Mouse (Mus musculus) limb, embryonic 13.5 days (tissue): Measurements from ENCODE around the gene Crb2. TPM values are rescaled to one million over a fixed set of nuclear protein-coding genes. Genes with fewer than 3 reads are reported as not detected.

Source experiments
- ATAC-seq: fragments of 200-750 bp; cut with Nextera tagmentation; 2 replicates; pipeline ENCODE4 v1.8.0; 2017; ENCODE audit warnings: low read depth, moderate number of reproducible peaks, moderate TSS enrichment; ENCODE audit not compliant: low FRiP score
- H3K27ac ChIP-seq: fragments of 300-500 bp; sonication (generic); 2 replicates; pipeline ENCODE4 v1.5.1; 2015; ENCODE audit warnings: inconsistent platforms, mild to moderate bottlenecking, moderate library complexity
- H3K27me3 ChIP-seq: fragments of 300-500 bp; sonication (generic); 2 replicates; pipeline ENCODE4 v1.6.1; 2015; ENCODE audit warnings: mild to moderate bottlenecking, inconsistent platforms
- H3K36me3 ChIP-seq: fragments of 300-500 bp; sonication (generic); 2 replicates; pipeline ENCODE4 v1.6.1; 2015; ENCODE audit warnings: inconsistent platforms, mild to moderate bottlenecking, moderate library complexity
- H3K4me1 ChIP-seq: fragments of 300-500 bp; sonication (generic); 2 replicates; pipeline ENCODE4 v1.6.1; 2015; ENCODE audit warnings: inconsistent platforms
- H3K4me2 ChIP-seq: fragments of 300-500 bp; sonication (generic); replicated peaks from 2 replicates; pipeline ENCODE4 v1.6.1; 2015; ENCODE audit warnings: inconsistent platforms, mild to moderate bottlenecking, moderate library complexity
- H3K4me3 ChIP-seq: fragments of 300-500 bp; sonication (generic); 2 replicates; pipeline ENCODE4 v1.5.1; 2015; ENCODE audit warnings: moderate library complexity, mild to moderate bottlenecking, inconsistent platforms
- H3K9ac ChIP-seq: fragments of 300-500 bp; sonication (generic); 2 replicates; pipeline ENCODE4 v1.6.1; 2015; ENCODE audit warnings: mild to moderate bottlenecking, inconsistent platforms
- H3K9me3 ChIP-seq: fragments of 300-500 bp; sonication (generic); 2 replicates; pipeline ENCODE4 v1.6.1; 2016; ENCODE audit warnings: inconsistent platforms
- WGBS: fragments of 180-500 bp; shearing (Covaris S2); methylation state at CpG from one replicate; pipeline ENCODE4 v1.1.7; 2015; 5-methylcytosine and 5-hydroxymethylcytosine counted together
- polyA plus RNA-seq: library from polyadenylated mRNA; unstranded; fragments of >200 nt; fragmentation: Nextera tagmentation; extraction: Ambion mirVana; gene quantifications from 2 replicates; pipeline ENCODE4 v1.2.1, GENCODE M21; 2015

Gene Crb2
- 0.51 and 0.56 TPM in 2 replicates for polyA plus RNA-seq

DNA sequence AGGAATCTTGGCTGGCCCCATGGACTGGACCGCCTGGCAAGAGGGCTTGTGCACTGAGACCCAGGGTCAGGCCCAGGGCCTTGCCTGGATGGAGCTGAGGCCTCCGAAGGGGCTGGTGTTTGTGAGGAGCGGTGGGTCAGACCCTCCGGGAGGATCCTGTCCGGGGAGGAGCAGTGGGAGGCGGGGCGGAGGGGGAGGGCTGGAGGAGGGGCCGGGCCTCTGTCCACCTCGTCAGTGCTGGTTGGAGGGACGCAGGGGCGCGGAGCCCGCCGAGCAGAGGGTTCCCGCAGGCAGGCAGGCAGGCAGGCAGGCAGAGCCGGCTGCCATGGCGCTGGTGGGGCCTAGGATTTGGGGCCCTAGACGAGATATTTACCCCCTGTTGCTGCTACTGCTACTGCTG, at the start of gene Crb2:
Gene Crb2, plus strand, starts transcription at position 234 of the 400 bp plus-strand sequence.
- peak within 1 kb of the TSS; percentile 55 for H3K9ac ChIP-seq
- no peak within 1 kb of the TSS for H3K27ac ChIP-seq
- no peak for ATAC-seq
- peaks cover 48% of the 10 kb centered on the region for H3K4me1 ChIP-seq
- peak within 1 kb of the TSS; percentile 27 for H3K4me3 ChIP-seq
- 2% methylated on average over 10 of the region's 18 CpGs for WGBS
- no peaks in the 10 kb centered on the region for H3K36me3 ChIP-seq
- peaks cover 45% of the 10 kb centered on the region for H3K27me3 ChIP-seq
- H3K4me2 ChIP-seq, result peak within 1 kb of the TSS; percentile 61
- no peaks in the 10 kb centered on the region for H3K9me3 ChIP-seq

DNA sequence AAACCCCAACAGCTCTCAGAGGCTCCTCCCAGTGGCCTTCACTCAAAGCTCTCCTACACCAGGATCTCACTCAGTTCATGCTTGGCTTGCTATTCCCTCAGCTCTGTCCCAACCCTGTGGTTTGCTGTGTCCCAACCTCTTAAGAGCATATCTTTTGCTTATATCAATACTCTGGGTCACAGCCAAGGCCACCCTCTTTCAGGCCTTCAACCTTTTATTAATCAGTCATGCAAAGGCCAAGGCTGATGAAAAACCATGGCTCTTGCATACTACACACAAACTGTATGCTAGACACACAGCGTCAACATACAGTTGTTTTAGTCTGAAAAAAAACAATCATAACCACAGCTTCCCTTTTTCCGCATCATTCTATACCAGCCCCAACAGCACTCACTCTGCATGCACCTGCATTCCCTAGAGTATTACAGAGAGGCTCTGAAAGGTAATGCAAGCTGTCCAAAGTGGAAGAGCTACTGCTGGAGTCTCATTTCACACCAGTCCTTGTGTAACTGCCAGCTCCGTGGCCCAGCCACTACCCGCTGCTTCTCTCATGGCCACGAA, 44.7 kb upstream of the Crb2 start:
- ATAC-seq, result no peak
- Histone ChIP-seq H3K27ac (no peak overlapping the region), H3K4me2 (no peak overlapping the region), H3K27me3 (no peaks in the 10 kb centered on the region), H3K9ac (no peak overlapping the region), H3K36me3 (no peaks in the 10 kb centered on the region), H3K4me1 (peaks cover 9% of the 10 kb centered on the region), H3K9me3 (no peaks in the 10 kb centered on the region), H3K4me3 (no peak overlapping the region)
- 84% methylated on average over 5 of the region's 5 CpGs for WGBS

DNA sequence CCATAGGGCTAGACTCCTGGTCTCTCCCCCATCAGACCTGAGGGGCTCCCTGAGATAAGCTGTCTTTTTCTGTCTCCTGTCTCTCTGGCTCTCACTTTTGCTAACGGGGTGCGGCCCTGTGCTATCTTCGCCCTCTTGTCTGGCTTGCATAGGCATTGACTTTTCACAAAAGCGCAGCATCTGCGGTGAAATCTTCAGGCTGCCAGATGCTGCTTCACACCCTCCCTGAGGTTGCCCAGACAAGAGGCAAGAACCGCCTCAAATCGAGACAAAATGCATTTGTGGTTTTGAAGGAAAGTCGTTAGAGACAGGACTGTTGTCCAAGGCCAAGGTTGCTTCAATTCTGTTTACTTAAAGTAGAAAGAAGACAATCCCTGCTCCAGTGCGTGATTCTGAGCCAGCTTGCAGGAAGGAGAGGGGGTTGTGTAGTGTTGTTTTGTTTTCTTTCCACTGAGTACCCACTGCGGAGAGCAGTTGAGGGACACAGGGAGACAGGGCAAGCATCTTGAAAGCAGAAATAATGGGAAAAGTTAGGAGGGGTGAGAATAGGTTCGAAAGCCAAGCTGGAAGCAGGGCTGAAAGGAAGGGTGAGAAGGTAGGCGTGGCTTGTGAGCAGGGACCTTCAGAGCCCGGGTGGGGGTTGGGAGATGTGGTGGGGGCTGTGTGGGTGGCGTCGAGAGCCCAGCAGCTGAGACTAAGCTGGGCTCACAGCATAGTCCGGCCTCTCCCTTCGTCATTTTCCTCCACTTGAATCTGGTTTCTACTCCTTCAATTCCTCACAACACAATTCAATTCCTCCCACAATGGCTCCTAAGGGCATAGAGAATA, 40.9 kb upstream of the Crb2 start:
- no peaks in the 10 kb centered on the region for H3K9me3 ChIP-seq
- H3K36me3 ChIP-seq, result no peaks in the 10 kb centered on the region
- H3K9ac ChIP-seq, result no peak overlapping the region
- peaks cover 16% of the 10 kb centered on the region for H3K4me1 ChIP-seq
- H3K4me2 ChIP-seq, result peak overlapping the region; percentile 38
- WGBS, result 21% methylated on average over 17 of the region's 17 CpGs
- no peaks in the 10 kb centered on the region for H3K27me3 ChIP-seq
- H3K4me3 ChIP-seq, result no peak overlapping the region
- H3K27ac ChIP-seq, result no peak overlapping the region
- peak; percentile 54; the same call in 1 of the 2 replicates for ATAC-seq

DNA sequence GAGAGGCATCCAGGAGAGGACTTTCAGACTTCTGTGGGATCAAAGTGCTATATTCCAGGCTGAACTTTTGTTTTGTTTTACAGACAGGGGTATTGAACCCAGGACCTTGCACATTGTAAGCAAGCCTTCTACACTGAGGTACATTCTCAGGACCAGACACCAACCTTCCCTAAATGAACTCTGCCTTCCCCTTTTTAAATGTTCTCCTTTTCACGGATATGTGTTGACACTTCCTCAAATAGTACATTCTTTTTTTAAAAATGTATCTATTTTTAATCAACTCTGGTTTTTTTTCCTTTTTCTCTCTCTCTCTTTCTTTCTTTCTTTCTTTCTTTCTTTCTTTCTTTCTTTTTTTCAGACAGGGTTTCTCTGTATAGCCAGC, 40.3 kb upstream of the Crb2 start:
- 70% methylated on average over 1 of the region's 1 CpGs for WGBS
- Histone ChIP-seq H3K4me1 (peaks cover 16% of the 10 kb centered on the region), H3K9me3 (no peaks in the 10 kb centered on the region), H3K4me2 (peak overlapping the region; percentile 38), H3K9ac (no peak overlapping the region), H3K27me3 (no peaks in the 10 kb centered on the region), H3K36me3 (no peaks in the 10 kb centered on the region), H3K27ac (no peak overlapping the region), H3K4me3 (no peak overlapping the region)
- ATAC-seq, result no peak

DNA sequence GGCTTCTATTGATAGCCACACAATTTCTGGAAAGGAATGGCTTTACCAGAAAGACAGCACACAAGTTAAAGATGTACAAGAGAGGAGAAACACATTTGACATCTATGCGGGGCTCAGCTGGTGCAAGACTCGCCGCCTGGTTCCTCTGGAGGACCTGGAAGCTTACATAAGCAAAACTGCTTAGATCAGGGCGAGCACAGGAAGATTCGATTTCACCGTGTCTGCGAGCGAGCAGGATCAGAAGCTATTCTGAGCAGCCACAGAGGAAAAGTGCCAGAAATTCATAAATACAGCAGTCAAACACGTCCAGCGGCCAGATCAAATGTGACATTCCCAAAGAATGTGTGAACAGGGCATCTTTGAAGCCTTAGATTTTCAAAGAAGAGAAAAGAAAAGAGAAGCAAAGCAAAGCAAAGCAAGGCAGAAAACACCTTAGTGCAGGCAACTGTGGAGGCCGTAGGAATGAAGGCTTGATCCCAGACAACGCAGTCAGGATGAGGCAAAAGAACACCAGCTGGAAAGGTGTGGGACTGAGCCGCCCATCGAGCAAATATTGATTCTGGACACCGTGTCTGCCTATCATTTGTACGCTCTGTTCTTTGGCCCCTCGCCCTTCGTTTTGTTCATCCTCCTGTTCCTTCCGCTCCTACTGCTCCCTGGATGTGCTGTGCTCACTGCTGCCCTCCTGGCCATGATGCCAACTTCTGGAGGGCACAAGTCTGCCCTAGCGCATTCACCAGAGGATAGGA, 34.1 kb upstream of the Crb2 start:
- no peak overlapping the region for H3K4me3 ChIP-seq
- ATAC-seq, result no peak
- no peaks in the 10 kb centered on the region for H3K9me3 ChIP-seq
- no peaks in the 10 kb centered on the region for H3K27me3 ChIP-seq
- no peak overlapping the region for H3K4me2 ChIP-seq
- no peak overlapping the region for H3K9ac ChIP-seq
- WGBS, result 68% methylated on average over 20 of the region's 20 CpGs
- no peaks in the 10 kb centered on the region for H3K36me3 ChIP-seq
- H3K27ac ChIP-seq, result no peak overlapping the region
- peaks cover 12% of the 10 kb centered on the region for H3K4me1 ChIP-seq

DNA sequence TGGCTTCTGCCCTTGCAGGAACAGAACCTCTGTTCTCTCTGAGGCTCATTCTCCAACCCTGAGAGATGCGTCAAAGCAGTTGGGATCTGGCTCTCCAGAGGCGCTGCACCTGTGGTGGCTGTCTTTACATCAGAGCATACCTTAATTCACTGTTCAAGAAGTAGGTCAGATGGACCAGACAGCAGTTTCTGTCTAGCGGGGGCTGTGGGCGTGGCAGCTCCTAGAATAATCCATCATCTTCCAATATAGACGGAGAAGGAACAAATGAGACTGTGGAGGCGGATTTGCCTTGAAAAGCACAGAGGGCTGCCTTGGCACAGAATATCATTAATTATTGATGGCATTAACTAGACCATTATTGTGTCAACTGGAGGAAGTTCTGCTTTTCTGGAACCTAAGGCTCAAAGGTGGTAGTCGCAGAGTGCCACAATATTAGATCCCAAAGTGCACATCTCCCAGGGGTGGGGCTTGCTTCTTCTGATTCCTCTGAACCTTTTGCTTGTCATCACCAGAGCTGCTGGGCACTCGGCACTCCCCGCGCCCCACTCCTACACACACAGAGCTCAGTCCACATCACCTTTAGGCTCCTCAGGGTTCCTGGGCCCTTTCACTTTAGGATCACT, 31.2 kb upstream of the Crb2 start:
- Histone ChIP-seq H3K9me3 (no peaks in the 10 kb centered on the region), H3K27me3 (no peaks in the 10 kb centered on the region), H3K36me3 (no peaks in the 10 kb centered on the region), H3K4me1 (peaks cover 31% of the 10 kb centered on the region), H3K9ac (no peak overlapping the region), H3K4me3 (no peak overlapping the region), H3K27ac (no peak overlapping the region), H3K4me2 (no peak overlapping the region)
- WGBS, result 89% methylated on average over 10 of the region's 10 CpGs
- ATAC-seq, result no peak

DNA sequence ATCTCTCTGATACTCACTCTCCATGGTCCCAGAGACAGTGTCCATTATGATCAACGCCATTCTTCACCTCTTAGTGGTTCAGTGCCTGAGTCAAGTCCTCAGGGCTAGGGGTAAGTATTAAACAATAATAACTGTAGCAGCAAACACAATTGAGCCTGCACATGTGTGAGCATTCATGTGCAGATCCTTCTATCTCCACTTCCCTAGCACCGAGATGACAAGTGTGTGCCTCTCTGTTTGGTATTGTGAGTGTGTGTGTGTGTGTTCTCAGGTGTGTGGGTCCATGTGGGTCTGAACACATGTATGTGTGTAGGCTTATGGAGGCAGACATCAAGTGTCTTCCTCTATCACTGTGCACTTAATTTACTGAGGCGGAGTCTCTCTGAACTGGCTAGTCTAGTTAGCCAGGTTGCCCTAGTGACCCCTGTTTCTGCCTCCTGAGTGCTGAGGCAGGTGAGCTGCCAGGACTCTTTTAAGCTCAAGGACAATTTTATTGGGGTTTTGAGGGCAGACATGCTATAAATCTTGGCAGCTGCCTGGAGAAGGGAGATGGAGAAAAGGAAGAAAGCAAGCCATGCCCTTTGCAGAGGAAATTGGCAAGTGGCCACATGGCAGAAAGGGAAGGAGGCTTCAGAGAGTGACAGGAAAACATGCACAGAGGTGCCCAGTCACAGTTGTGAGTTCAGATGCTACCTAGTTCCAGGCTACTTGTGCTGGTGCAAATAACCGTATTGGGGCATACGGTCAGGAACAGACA, 29.6 kb upstream of the Crb2 start:
- Histone ChIP-seq H3K4me3 (no peak overlapping the region), H3K27ac (no peak overlapping the region), H3K27me3 (no peaks in the 10 kb centered on the region), H3K4me1 (peaks cover 32% of the 10 kb centered on the region), H3K4me2 (no peak overlapping the region), H3K36me3 (no peaks in the 10 kb centered on the region), H3K9me3 (no peaks in the 10 kb centered on the region), H3K9ac (no peak overlapping the region)
- ATAC-seq, result no peak
- WGBS, result 81% methylated on average over 5 of the region's 5 CpGs

DNA sequence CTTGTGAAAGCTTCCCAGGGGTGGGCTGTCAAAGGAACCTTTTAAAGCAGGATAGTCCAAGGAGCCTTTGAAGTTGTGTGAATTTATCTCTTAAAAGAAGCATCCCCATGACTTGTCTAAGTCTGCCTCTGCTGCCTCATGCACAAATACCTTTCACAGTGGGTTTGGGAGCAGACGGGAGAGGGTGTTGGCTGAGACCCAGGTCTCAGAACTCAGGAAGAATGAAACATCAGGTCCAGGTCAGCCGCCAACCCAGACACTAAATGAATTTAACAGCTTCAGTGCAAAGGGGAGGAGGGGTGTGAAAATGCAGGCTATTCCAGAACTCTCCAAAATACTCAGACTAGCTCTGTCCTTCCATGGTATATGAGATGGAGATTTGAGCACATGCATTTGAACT, 28.1 kb upstream of the Crb2 start:
- Histone ChIP-seq H3K9me3 (no peaks in the 10 kb centered on the region), H3K27me3 (no peaks in the 10 kb centered on the region), H3K27ac (peak overlapping the region; percentile 78; the same call in 1 of the 2 replicates), H3K4me3 (no peak overlapping the region), H3K4me1 (peaks cover 32% of the 10 kb centered on the region), H3K36me3 (no peaks in the 10 kb centered on the region), H3K9ac (no peak overlapping the region), H3K4me2 (no peak overlapping the region; the same call in 1 of the 2 replicates)
- ATAC-seq, result peak; percentile 45; the same call in 1 of the 2 replicates
- WGBS, result 15% methylated on average over 2 of the region's 2 CpGs

DNA sequence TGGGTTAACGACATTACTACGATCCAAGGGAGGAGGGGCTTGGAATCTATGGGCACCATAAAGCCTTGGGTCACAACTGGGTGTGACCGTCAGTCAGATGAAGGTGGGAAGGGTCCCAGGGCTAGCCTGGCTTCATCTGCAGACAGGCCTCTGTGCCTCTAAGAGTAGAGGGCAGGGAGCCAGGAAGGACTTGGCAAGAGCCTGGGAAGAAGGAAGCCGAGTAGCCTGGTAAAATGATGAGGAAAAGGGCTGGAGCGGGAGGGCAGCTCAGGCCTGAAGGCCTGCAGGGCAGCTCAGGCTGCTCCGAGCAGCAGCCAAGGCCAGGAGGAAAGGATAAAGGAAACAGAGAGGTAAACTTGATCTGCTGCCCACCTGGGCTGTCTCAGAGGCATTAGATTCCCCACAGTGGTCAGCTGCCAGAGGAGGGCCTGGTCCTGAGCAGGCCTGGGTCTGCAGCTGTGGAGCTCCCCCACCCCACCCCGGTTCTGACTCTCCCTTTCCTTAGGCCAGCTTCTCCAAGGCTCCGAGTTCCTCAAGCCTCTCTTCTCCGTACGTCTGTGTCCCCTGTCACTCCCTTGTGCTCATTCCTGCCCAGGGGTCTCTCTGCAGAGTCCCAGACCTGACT, 27.5 kb upstream of the Crb2 start:
- Histone ChIP-seq H3K4me3 (no peak overlapping the region), H3K9me3 (no peaks in the 10 kb centered on the region), H3K4me2 (peak overlapping the region; percentile 3), H3K36me3 (no peaks in the 10 kb centered on the region), H3K27me3 (no peaks in the 10 kb centered on the region), H3K4me1 (peaks cover 32% of the 10 kb centered on the region), H3K9ac (peak overlapping the region; percentile 8), H3K27ac (peak overlapping the region; percentile 78)
- WGBS, result 27% methylated on average over 10 of the region's 10 CpGs
- ATAC-seq, result peak; percentile 77

DNA sequence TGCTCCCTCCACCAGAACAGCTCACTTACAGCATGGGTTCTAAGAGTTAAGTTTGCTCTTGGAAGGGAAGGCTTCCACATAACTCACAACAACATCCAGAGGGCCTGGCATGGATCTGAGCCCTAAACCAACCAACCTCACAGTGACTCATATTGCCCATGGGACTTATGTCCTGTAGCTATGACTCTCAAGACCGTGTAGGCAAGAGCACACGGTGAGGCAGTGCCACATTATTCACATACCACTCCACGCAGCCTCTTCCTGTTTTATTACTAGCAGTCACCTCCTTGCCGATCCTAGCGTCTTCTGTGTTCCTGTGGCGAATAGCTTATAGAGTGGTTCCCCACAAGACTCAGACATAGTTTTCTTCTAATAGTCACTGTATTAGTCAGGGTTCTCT, 26.7 kb upstream of the Crb2 start:
- no peaks in the 10 kb centered on the region for H3K27me3 ChIP-seq
- no peaks in the 10 kb centered on the region for H3K9me3 ChIP-seq
- H3K4me3 ChIP-seq, result no peak overlapping the region
- 33% methylated on average over 6 of the region's 6 CpGs for WGBS
- ATAC-seq, result no peak
- no peak overlapping the region; the same call in 1 of the 2 replicates for H3K9ac ChIP-seq
- peak overlapping the region; percentile 78 for H3K27ac ChIP-seq
- H3K4me2 ChIP-seq, result no peak overlapping the region
- H3K36me3 ChIP-seq, result no peaks in the 10 kb centered on the region
- peaks cover 32% of the 10 kb centered on the region for H3K4me1 ChIP-seq

DNA sequence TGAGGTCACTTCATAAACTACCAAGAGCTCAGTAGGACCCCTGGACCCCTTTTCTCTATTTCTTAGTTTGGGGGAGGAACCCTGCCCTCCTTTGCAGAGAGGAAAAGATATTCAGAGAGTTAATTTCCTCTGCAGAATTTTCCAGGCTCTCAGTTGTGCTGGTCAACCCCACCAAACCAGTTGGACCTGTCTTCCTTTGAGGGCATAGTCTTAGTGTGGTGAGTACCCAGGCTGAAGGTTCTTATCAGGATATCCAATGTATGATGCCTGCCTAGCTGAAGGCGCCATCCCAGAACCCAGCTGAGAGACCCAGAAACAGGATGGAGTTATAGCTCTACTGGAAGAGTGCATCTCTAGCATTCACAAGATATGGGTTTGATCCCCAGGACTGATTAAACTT, 24.9 kb upstream of the Crb2 start:
- Histone ChIP-seq H3K27ac (no peak overlapping the region), H3K9me3 (no peaks in the 10 kb centered on the region), H3K36me3 (no peaks in the 10 kb centered on the region), H3K4me2 (no peak overlapping the region), H3K9ac (no peak overlapping the region), H3K4me3 (no peak overlapping the region), H3K4me1 (peaks cover 43% of the 10 kb centered on the region), H3K27me3 (no peaks in the 10 kb centered on the region)
- 89% methylated on average over 1 of the region's 1 CpGs for WGBS
- no peak for ATAC-seq
